In genomic region chr1:125187091-125187490, GRCm38 (mm10) we compare ENCODE assay signal across 11 mouse cellular contexts.
"Had no signal": no experiment of that assay in that cellular context is flagged by ENCODE, and none has a peak within 500 bp of the region (broad histone marks: within the 10 kb centered on the region; RNA-seq: fewer than 3 reads in every experiment).

No protein-coding gene starts in this region.

- DNase-seq: right cerebral cortex, adult 18-20 months; right cerebral cortex, postnatal 14 days; right cerebral cortex, postnatal 25 days; right cerebral cortex, postnatal 4 days; spleen, adult 18-20 months; thymus, adult 18-20 months; thymus, adult 2 months; thymus, postnatal 14 days; thymus, postnatal 25 days; thymus, postnatal 36 days; thymus, postnatal 4 days had no signal
